Mouse (Mus musculus): ENCODE results near the gene Cry2. TPM values are rescaled to one million over a fixed set of nuclear protein-coding genes. Genes with fewer than 3 reads are reported as not detected.

The Cry2 gene
- polyA plus RNA-seq, 1 experiment from 2014 or later = 33.3 TPM

GRCm38 (mm10) chr2:92381901-92382588, 51.8 kb downstream of the Cry2 start, which contains the start of gene 1700029I15Rik:
1700029I15Rik (plus strand) TSS chr2:92382538.
- 93% methylated on average over 5 of the region's 5 CpGs for WGBS
- ATAC-seq (ENCODE audit: low FRiP score, low TSS enrichment) (no peak), DNase-seq (no peak)
- Histone ChIP-seq H3K9me3 (ENCODE audit: control insufficient read depth, low read length) (no peaks in the 10 kb centered on the region), H3K4me2 (ENCODE audit: low read length) (no peak within 1 kb of the TSS), H3K27me3 (ENCODE audit: control insufficient read depth, insufficient read depth, low read length) (no peaks in the 10 kb centered on the region), H3K36me3 (ENCODE audit: control insufficient read depth, insufficient read depth, low read length) (peaks cover 97% of the 10 kb centered on the region), H3K4me3 (replicated peaks; ENCODE audit: low read depth, low read length) (no peak within 1 kb of the TSS), H3K27ac (replicated peaks; ENCODE audit: low read depth, low read length) (no peak within 1 kb of the TSS), H3K4me1 (ENCODE audit: control insufficient read depth, insufficient read depth, low read length) (no peaks in the 10 kb centered on the region), H3K9ac (replicated peaks; ENCODE audit: low read length) (no peak within 1 kb of the TSS; the same call in 1 of the 2 replicates)

DNA sequence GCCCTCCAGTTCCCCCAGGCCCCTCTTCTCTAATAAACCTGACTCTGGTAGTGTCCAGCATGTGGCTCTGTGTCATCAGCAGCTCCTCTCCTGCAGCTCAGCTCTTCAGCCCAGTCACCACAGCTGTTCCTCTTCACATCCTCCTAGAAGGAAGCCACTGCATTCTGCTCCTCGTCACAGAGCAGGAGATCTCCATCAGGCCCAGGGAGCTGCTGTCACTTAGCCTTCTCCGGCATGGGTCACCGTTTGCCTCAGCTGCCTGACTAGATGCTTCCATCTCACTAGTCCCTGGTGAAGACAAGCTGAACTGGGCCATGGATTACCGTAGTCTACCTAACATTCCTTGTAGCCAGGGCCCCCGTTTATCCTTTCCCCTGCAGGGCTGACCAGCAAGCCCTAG, 52.7 kb downstream of the Cry2 start:
- H3K4me1 ChIP-seq (ENCODE audit: control insufficient read depth, insufficient read depth, low read length) = peaks cover 3% of the 10 kb centered on the region

DNA sequence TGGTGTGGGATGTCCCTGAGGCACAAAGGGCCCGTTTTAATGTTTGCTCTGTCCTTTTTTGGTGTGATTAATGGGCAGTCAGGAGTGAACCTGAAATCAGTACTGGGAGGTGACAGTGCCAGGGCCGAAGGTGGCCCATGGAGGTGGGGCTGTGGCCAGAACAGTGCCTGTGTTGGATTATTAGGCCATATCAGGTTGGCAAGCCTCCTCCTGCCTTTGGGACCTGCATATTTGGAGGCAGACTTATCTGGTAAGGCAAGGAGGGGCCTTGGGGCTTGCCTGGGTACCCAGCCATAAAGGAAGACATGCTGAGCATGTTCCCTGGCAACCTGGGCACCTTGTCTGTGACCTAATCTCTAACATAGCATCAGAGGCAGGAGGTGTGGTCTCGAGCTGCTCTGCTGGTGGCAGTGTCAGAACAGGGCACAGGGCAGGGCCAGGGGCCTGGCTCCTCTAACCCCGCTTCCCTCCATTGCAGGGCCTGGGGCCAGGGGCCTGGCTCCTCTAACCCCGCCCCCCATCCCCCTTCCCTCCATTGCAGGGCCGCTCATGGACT, 53.3 kb downstream of the Cry2 start:
- Histone ChIP-seq H3K4me3 (replicated peaks; ENCODE audit: low read depth, low read length) (no peak overlapping the region), H3K36me3 (ENCODE audit: control insufficient read depth, insufficient read depth, low read length) (peaks cover 82% of the 10 kb centered on the region), H3K27ac (replicated peaks; ENCODE audit: low read depth, low read length) (no peak overlapping the region), H3K4me1 (ENCODE audit: control insufficient read depth, insufficient read depth, low read length) (peaks cover 9% of the 10 kb centered on the region), H3K4me2 (ENCODE audit: low read length) (no peak overlapping the region), H3K9me3 (ENCODE audit: control insufficient read depth, low read length) (no peaks in the 10 kb centered on the region), H3K9ac (replicated peaks; ENCODE audit: low read length) (no peak overlapping the region), H3K27me3 (ENCODE audit: control insufficient read depth, insufficient read depth, low read length) (no peaks in the 10 kb centered on the region)
- WGBS = 81% methylated on average over 6 of the region's 6 CpGs
- ATAC-seq (ENCODE audit: low FRiP score, low TSS enrichment) (no peak), DNase-seq (no peak)

More for the DNA sequence above, 52.7 kb downstream of the Cry2 start:
- Histone ChIP-seq H3K9ac (replicated peaks; ENCODE audit: low read length) (no peak overlapping the region), H3K4me3 (replicated peaks; ENCODE audit: low read depth, low read length) (no peak overlapping the region), H3K27ac (replicated peaks; ENCODE audit: low read depth, low read length) (no peak overlapping the region), H3K9me3 (ENCODE audit: control insufficient read depth, low read length) (no peaks in the 10 kb centered on the region), H3K36me3 (ENCODE audit: control insufficient read depth, insufficient read depth, low read length) (peaks cover 88% of the 10 kb centered on the region), H3K27me3 (ENCODE audit: control insufficient read depth, insufficient read depth, low read length) (no peaks in the 10 kb centered on the region), H3K4me2 (ENCODE audit: low read length) (no peak overlapping the region)
- WGBS = 82% methylated on average over 5 of the region's 5 CpGs
- ATAC-seq (ENCODE audit: low FRiP score, low TSS enrichment) (no peak), DNase-seq (no peak)

DNA sequence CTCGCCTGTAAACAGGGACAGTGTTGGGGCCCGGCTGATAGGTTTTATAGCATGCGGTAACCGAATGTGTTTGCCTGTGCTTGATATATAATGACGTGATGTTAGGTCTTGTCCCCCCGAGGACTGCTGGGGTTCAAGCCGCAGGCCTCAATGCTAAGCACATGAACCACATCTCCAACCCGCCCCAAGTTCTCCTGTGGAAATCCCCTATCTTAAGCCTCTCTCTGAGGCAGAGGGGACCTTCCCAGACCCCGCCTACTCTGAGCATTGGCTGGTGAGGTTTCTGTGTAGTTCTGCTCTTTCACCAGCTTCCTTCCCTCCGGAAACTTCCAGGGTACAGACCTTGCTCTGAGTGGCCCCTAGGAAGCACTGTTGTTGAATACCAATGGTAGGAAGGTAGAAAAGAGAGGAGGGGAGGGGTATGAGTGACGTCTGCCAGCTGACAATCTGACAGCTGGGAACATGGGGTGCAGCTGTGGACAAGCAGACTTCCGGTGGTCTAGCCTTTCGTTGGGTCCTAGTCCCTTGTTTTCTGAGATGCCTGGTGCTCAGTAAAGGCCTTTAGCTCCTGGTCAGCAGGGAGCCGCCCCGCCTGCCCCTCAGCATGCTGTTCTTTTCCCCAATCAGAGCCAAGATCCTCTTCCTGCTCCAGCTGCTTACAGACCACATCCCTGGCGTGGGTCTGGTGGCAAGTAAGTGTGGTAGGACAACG, 53.9 kb downstream of the Cry2 start:
- no peaks in the 10 kb centered on the region for H3K9me3 ChIP-seq (ENCODE audit: control insufficient read depth, low read length)
- H3K4me1 ChIP-seq (ENCODE audit: control insufficient read depth, insufficient read depth, low read length) = peaks cover 10% of the 10 kb centered on the region
- H3K9ac ChIP-seq (replicated peaks; ENCODE audit: low read length) = no peak overlapping the region
- H3K4me3 ChIP-seq (replicated peaks; ENCODE audit: low read depth, low read length) = no peak overlapping the region
- WGBS = 77% methylated on average over 17 of the region's 17 CpGs
- H3K27me3 ChIP-seq (ENCODE audit: control insufficient read depth, insufficient read depth, low read length) = no peaks in the 10 kb centered on the region
- ATAC-seq (ENCODE audit: low FRiP score, low TSS enrichment) (no peak), DNase-seq (no peak)
- H3K36me3 ChIP-seq (ENCODE audit: control insufficient read depth, insufficient read depth, low read length) = peaks cover 76% of the 10 kb centered on the region
- no peak overlapping the region for H3K27ac ChIP-seq (replicated peaks; ENCODE audit: low read depth, low read length)
- no peak overlapping the region for H3K4me2 ChIP-seq (ENCODE audit: low read length)

DNA sequence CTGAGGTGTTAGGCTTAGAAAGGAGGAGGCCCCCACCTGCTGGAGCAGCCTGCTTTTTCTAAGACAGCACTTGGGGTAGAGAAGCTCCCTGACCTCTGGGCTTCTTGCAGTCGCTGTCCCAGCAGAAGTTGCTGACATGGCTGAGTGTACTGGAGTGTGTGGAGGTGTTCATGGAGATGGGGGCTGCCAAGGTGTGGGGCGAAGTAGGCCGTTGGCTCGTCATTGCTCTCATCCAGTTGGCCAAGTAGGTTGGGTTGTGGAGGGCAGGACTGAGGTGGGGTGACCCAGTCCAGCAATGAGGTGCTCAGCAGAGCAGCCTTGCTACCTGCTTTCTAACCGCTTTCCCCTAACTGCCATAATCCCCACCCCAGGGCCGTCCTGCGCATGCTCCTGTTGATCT, 56.5 kb downstream of the Cry2 start:
- WGBS = 89% methylated on average over 7 of the region's 7 CpGs
- no peak for ATAC-seq (ENCODE audit: low FRiP score, low TSS enrichment)
- no peak overlapping the region for H3K9ac ChIP-seq (replicated peaks; ENCODE audit: low read length)
- peaks cover 21% of the 10 kb centered on the region for H3K4me1 ChIP-seq (ENCODE audit: control insufficient read depth, insufficient read depth, low read length)
- H3K9me3 ChIP-seq (ENCODE audit: control insufficient read depth, low read length) = no peaks in the 10 kb centered on the region
- H3K36me3 ChIP-seq (ENCODE audit: control insufficient read depth, insufficient read depth, low read length) = peaks cover 50% of the 10 kb centered on the region
- no peaks in the 10 kb centered on the region for H3K27me3 ChIP-seq (ENCODE audit: control insufficient read depth, insufficient read depth, low read length)
- no peak overlapping the region for H3K27ac ChIP-seq (replicated peaks; ENCODE audit: low read depth, low read length)
- DNase-seq = no peak
- no peak overlapping the region for H3K4me3 ChIP-seq (replicated peaks; ENCODE audit: low read depth, low read length)
- H3K4me2 ChIP-seq (ENCODE audit: low read length) = no peak overlapping the region

GRCm38 (mm10) chr2:92376300-92376699, 57.5 kb downstream of the Cry2 start:
- 83% methylated on average over 6 of the region's 6 CpGs for WGBS
- no peak for ATAC-seq (ENCODE audit: low FRiP score, low TSS enrichment)
- Histone ChIP-seq H3K9me3 (ENCODE audit: control insufficient read depth, low read length) (no peaks in the 10 kb centered on the region), H3K9ac (replicated peaks; ENCODE audit: low read length) (no peak overlapping the region), H3K4me1 (ENCODE audit: control insufficient read depth, insufficient read depth, low read length) (peaks cover 31% of the 10 kb centered on the region), H3K27ac (replicated peaks; ENCODE audit: low read depth, low read length) (no peak overlapping the region), H3K27me3 (ENCODE audit: control insufficient read depth, insufficient read depth, low read length) (peaks cover 2% of the 10 kb centered on the region; the same call in 1 of the 2 replicates), H3K4me3 (replicated peaks; ENCODE audit: low read depth, low read length) (peak overlapping the region; percentile 72; the same call in 1 of the 2 replicates), H3K4me2 (ENCODE audit: low read length) (peak overlapping the region; percentile 93), H3K36me3 (ENCODE audit: control insufficient read depth, insufficient read depth, low read length) (peaks cover 39% of the 10 kb centered on the region)
- no peak for DNase-seq

DNA sequence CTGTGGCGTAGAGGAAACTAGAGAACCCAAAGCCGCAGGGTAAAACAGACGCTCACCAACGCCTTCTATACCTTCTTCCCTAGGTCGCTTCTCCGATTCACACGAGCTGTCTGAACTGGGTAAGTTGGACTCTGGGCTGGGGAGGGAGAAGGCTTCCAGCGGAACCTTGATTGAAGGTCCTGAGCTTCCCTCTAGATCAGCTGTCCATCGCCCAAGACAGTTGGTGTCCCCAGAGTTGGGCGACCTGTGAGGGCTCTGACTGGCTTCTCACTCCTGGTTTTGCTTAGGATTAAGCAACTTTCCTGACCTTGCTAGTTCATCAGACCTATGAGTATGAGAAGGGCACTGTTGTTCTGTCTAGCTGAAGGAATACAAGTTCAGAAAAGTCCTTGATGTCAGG, 58.1 kb downstream of the Cry2 start:
- Histone ChIP-seq H3K4me3 (replicated peaks; ENCODE audit: low read depth, low read length) (peak overlapping the region; percentile 72), H3K4me2 (ENCODE audit: low read length) (peak overlapping the region; percentile 93), H3K9me3 (ENCODE audit: control insufficient read depth, low read length) (no peaks in the 10 kb centered on the region), H3K36me3 (ENCODE audit: control insufficient read depth, insufficient read depth, low read length) (peaks cover 34% of the 10 kb centered on the region), H3K27ac (replicated peaks; ENCODE audit: low read depth, low read length) (peak overlapping the region; percentile 80), H3K27me3 (ENCODE audit: control insufficient read depth, insufficient read depth, low read length) (peaks cover 6% of the 10 kb centered on the region; the same call in 1 of the 2 replicates), H3K9ac (replicated peaks; ENCODE audit: low read length) (peak overlapping the region; percentile 68), H3K4me1 (ENCODE audit: control insufficient read depth, insufficient read depth, low read length) (peaks cover 37% of the 10 kb centered on the region)
- DNase-seq (no peak), ATAC-seq (ENCODE audit: low FRiP score, low TSS enrichment) (no peak)
- WGBS = 12% methylated on average over 10 of the region's 10 CpGs

DNA sequence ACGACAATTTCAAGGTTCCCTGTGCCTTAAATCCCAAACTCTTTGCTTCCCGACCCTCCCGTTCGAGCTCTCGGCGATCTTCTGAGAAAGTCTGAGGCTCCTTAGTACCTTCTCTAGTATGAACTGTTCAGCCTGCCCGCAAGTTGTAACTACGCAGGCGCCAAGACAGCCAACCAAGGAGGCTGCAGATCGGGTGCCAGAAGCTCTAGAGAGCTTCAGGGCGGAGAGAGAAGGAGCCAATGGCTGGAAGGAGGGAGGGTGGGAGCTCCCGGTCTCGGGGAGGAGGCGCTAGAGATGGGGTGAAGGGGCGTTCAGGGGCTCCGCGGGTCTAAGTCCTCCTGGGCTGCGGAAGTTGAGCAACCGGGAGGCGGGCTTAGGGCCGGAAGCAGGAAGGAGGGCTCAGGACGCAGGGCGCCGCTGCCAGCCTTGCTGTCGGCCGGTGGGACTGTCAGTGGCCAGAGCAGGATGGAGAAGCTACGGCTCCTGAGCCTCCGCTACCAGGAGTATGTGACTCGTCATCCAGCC, 58.7 kb downstream of the Cry2 start:
- no peaks in the 10 kb centered on the region for H3K9me3 ChIP-seq (ENCODE audit: control insufficient read depth, low read length)
- H3K9ac ChIP-seq (replicated peaks; ENCODE audit: low read length) = peak overlapping the region; percentile 68
- H3K36me3 ChIP-seq (ENCODE audit: control insufficient read depth, insufficient read depth, low read length) = peaks cover 28% of the 10 kb centered on the region
- H3K4me3 ChIP-seq (replicated peaks; ENCODE audit: low read depth, low read length) = peak overlapping the region; percentile 72
- H3K27me3 ChIP-seq (ENCODE audit: control insufficient read depth, insufficient read depth, low read length) = peaks cover 7% of the 10 kb centered on the region; the same call in 1 of the 2 replicates
- peaks cover 42% of the 10 kb centered on the region for H3K4me1 ChIP-seq (ENCODE audit: control insufficient read depth, insufficient read depth, low read length)
- peak overlapping the region; percentile 80 for H3K27ac ChIP-seq (replicated peaks; ENCODE audit: low read depth, low read length)
- peak overlapping the region; percentile 93 for H3K4me2 ChIP-seq (ENCODE audit: low read length)
- under 1% methylated on average over 29 of the region's 29 CpGs for WGBS
- ATAC-seq (ENCODE audit: low FRiP score, low TSS enrichment) (peak; percentile 93), DNase-seq (peak; percentile 95)
